Mouse (Mus musculus): ENCODE measurements around the gene Ntn3. TPM values are rescaled to one million over a fixed set of nuclear protein-coding genes. Genes with fewer than 3 reads are reported as not detected.

Gene Ntn3
- total RNA-seq, 4 experiments from 2014 or later: 1.7 to 4.2 (median 2.9) TPM

GRCm38 (mm10) chr17:24173423-24173822, 35.9 kb downstream of the Ntn3 start:
- peak; percentile 42 for DNase-seq

- DNase-seq: no peak
These were observed 37.6 kb downstream of the Ntn3 start for GRCm38 (mm10) chr17:24171738-24172137.

- no peak for DNase-seq
These were observed 38.6 kb downstream of the Ntn3 start for GRCm38 (mm10) chr17:24170729-24171128.

GRCm38 (mm10) chr17:24170125-24170524, 39.2 kb downstream of the Ntn3 start:
- no peak for DNase-seq

- peak; percentile 90 for DNase-seq
These were observed 39.8 kb downstream of the Ntn3 start, which contains the start of gene Atp6v0c for GRCm38 (mm10) chr17:24169317-24170065. Gene Atp6v0c (minus strand): TSS chr17:24169702.

- DNase-seq: peak; percentile 62
These were observed 40.6 kb downstream of the Ntn3 start for GRCm38 (mm10) chr17:24168590-24169277.

GRCm38 (mm10) chr17:24167891-24168505, 41.3 kb downstream of the Ntn3 start:
- peak; percentile 53 for DNase-seq

GRCm38 (mm10) chr17:24167120-24167519, 42.2 kb downstream of the Ntn3 start:
- DNase-seq: no peak

GRCm38 (mm10) chr17:24164566-24165259, 44.6 kb downstream of the Ntn3 start:
- DNase-seq: no peak

GRCm38 (mm10) chr17:24163176-24163962, 46.0 kb downstream of the Ntn3 start, which contains the start of gene Amdhd2:
Gene Amdhd2 (minus strand): TSS chr17:24163766.
- DNase-seq: peak; percentile 95

GRCm38 (mm10) chr17:24162584-24163175, 46.7 kb downstream of the Ntn3 start:
- DNase-seq: no peak

- DNase-seq: no peak
These were observed 47.9 kb downstream of the Ntn3 start for GRCm38 (mm10) chr17:24161466-24161865.

- DNase-seq: no peak
These were observed 51.8 kb downstream of the Ntn3 start for GRCm38 (mm10) chr17:24157526-24157925.

GRCm38 (mm10) chr17:24157121-24157520, 52.2 kb downstream of the Ntn3 start:
- no peak for DNase-seq

GRCm38 (mm10) chr17:24156394-24156793, 52.9 kb downstream of the Ntn3 start:
- DNase-seq: no peak

- DNase-seq: no peak
These were observed 53.6 kb downstream of the Ntn3 start for GRCm38 (mm10) chr17:24155742-24156141.

- DNase-seq: no peak
These were observed 54.9 kb downstream of the Ntn3 start for GRCm38 (mm10) chr17:24154463-24154862.
